Mouse (Mus musculus) liver, postnatal 0 days (tissue): ENCODE measurements around the gene Shoc2. TPM values are rescaled to one million over a fixed set of nuclear protein-coding genes. Genes with fewer than 3 reads are reported as not detected.

Experiments used
- ATAC-seq: fragments of 200-750 bp; cut with Nextera tagmentation; 2 replicates; pipeline ENCODE4 v1.8.0; 2017; ENCODE audit warnings: mild to moderate bottlenecking, moderate library complexity
- DNase-seq: peaks from one replicate; pipeline ENCODE4 v3.0.0-alpha.2; 2016
- H3K27ac ChIP-seq: fragments of 300-500 bp; sonication (generic); 2 replicates; pipeline ENCODE4 v1.5.1; 2014; ENCODE audit warnings: antibody characterized with exemption, moderate library complexity, mild to moderate bottlenecking, low read depth
- H3K27me3 ChIP-seq: fragments of 300-500 bp; sonication (generic); 2 replicates; pipeline ENCODE4 v1.6.1; 2014; ENCODE audit warnings: low read length, control low read depth, mixed read lengths; ENCODE audit not compliant: insufficient read depth
- H3K36me3 ChIP-seq: fragments of 300-500 bp; sonication (generic); replicated peaks from 2 replicates; pipeline ENCODE4 v1.6.1; 2014; ENCODE audit warnings: mild to moderate bottlenecking, control low read depth, low read length, moderate library complexity, mixed read lengths; ENCODE audit not compliant: insufficient read depth
- H3K4me1 ChIP-seq: fragments of 300-500 bp; sonication (generic); 2 replicates; pipeline ENCODE4 v1.6.1; 2014; ENCODE audit warnings: antibody characterized with exemption, mild to moderate bottlenecking, control low read depth; ENCODE audit not compliant: insufficient read depth
- H3K4me2 ChIP-seq: fragments of 300-500 bp; sonication (generic); 2 replicates; pipeline ENCODE4 v1.6.1; 2014; ENCODE audit warnings: low read depth, mild to moderate bottlenecking, low read length, moderate library complexity, mixed read lengths
- H3K4me3 ChIP-seq: fragments of 300-500 bp; sonication (generic); 2 replicates; pipeline ENCODE4 v1.5.1; 2014; ENCODE audit warnings: low read depth, low read length
- H3K9ac ChIP-seq: fragments of 300-500 bp; sonication (generic); replicated peaks from 2 replicates; pipeline ENCODE4 v1.6.1; 2014; ENCODE audit warnings: mild to moderate bottlenecking, moderate library complexity
- H3K9me3 ChIP-seq: fragments of 300-500 bp; sonication (generic); 2 replicates; pipeline ENCODE4 v1.6.1; 2016; ENCODE audit warnings: mild to moderate bottlenecking, control low read depth, low read length, mixed read lengths
- CTCF ChIP-seq: sonication (generic); IDR thresholded peaks from 2 replicates; pipeline ENCODE4 v1.5.1; 2016; ENCODE audit warnings: antibody characterized with exemption, low read depth
- EP300 ChIP-seq: IDR thresholded peaks from 2 replicates; pipeline ENCODE4 v1.6.1; 2016; ENCODE audit warnings: antibody characterized with exemption, low read depth, mild to moderate bottlenecking
- WGBS: fragments of 180-500 bp; shearing (Covaris S2); extraction: QIAGEN DNeasy Blood & Tissue Kit; methylation state at CpG from one replicate; pipeline ENCODE4 v1.1.7; 2014; ENCODE audit not compliant: insufficient replicate concordance; 5-methylcytosine and 5-hydroxymethylcytosine counted together
- polyA plus RNA-seq: library from polyadenylated mRNA; unstranded; fragments of >200 nt; fragmentation: Nextera tagmentation; extraction: Ambion mirVana; gene quantifications from 2 replicates; pipeline ENCODE4 v1.2.1, GENCODE M21; 2015

Shoc2 gene
- polyA plus RNA-seq, 1 experiment from 2014 or later, result 13.7 TPM

- TF ChIP-seq EP300 (no peak), CTCF (no peak)
Observed at GRCm38 (mm10) chr19:54070521-54070920, 126.4 kb downstream of the Shoc2 start.

DNA sequence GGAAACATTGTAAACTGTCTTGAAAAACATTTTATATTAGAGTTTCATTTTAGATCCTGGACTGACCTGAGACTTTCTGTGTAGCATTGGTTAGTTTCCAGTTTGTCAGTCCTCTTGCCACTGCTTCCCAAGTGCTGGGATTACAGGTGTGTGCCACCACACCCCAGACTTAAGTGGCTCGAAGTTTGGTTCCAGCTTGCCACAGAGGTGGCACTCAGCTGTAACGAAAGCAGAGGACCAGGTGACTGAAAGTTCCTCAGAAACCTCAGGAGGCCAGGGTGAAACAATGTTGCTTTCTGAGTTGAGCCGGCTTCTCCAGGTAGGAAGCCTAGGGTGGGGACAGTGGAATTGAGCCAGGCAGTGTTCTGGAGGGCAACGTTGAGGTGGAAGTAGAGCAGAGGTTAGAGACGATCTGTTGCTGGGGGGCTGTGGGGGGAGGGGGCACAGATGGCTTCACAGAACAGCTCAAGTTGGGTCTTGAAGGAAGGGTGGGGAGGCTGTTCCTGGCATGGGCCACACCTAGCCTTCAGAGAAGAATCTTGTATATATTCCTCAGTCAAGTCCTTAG lies 128.2 kb downstream of the Shoc2 start:
- ATAC-seq (no peak), DNase-seq (no peak)
- H3K4me1 ChIP-seq, result peaks cover 5% of the 10 kb centered on the region
- H3K36me3 ChIP-seq, result no peaks in the 10 kb centered on the region
- H3K4me3 ChIP-seq, result no peak overlapping the region
- H3K9ac ChIP-seq, result no peak overlapping the region
- H3K9me3 ChIP-seq, result no peaks in the 10 kb centered on the region
- no peak overlapping the region for H3K4me2 ChIP-seq
- H3K27ac ChIP-seq, result no peak overlapping the region
- 69% methylated on average over 5 of the region's 5 CpGs for WGBS
- TF ChIP-seq CTCF (no peak), EP300 (no peak)
- no peaks in the 10 kb centered on the region for H3K27me3 ChIP-seq

More at GRCm38 (mm10) chr19:54070521-54070920, 126.4 kb downstream of the Shoc2 start:
- no peaks in the 10 kb centered on the region for H3K36me3 ChIP-seq
- no peak overlapping the region for H3K4me3 ChIP-seq
- 55% methylated on average over 5 of the region's 5 CpGs for WGBS
- H3K9ac ChIP-seq, result no peak overlapping the region
- ATAC-seq (no peak), DNase-seq (peak; percentile 64)
- no peak overlapping the region for H3K27ac ChIP-seq
- H3K9me3 ChIP-seq, result no peaks in the 10 kb centered on the region
- no peak overlapping the region for H3K4me2 ChIP-seq
- H3K27me3 ChIP-seq, result no peaks in the 10 kb centered on the region
- H3K4me1 ChIP-seq, result peaks cover 5% of the 10 kb centered on the region

DNA sequence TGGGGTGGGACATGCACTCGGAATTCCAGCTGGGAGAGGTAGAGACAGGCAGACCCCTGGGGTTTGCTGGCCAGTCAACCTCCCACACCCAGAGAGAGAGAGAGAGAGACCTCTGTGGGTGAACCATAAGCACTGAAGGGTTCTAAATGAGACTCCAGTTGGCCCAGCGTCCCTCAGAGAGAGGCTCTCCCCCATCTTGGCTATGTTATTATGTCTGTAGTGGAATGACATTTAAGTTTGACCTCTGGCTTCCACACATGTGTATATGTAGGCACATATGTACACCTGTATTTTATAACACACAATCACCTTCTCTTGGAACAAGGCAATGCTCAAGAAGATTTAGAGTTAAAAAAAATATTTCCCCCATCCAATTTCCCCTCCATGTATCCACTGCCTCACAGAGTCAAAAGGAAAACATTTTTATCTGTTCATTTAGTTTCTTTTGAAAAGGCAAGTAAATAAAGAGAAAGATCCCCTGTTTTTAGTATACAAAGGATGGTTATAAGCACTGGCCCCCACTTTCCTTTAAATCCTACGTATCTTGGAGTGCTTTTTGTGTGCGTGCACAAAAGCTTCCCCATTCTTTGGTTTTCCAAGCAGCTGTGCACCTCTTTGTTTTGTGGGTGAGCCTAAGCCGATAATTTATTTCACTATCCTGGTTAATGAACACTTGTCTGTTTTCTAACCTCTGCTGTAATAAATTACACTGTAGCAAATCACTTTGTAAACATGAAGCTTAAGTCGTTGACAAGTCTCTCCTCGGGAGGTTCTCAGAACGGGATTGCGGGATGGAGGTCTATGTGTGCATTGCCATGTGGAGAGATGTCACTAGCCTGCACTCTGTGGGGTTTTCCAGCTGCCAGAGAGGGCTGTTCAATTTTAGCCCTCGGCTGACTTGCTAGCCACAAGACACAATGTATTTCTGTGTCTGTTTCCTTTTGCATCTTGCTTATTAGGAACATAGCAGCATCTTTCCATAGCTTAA lies 132.6 kb downstream of the Shoc2 start:
- H3K36me3 ChIP-seq, result no peaks in the 10 kb centered on the region
- H3K4me2 ChIP-seq, result no peak overlapping the region
- no peak overlapping the region for H3K9ac ChIP-seq
- no peaks in the 10 kb centered on the region for H3K4me1 ChIP-seq
- TF ChIP-seq EP300 (no peak), CTCF (no peak)
- ATAC-seq (no peak), DNase-seq (no peak)
- WGBS, result 51% methylated on average over 10 of the region's 10 CpGs
- H3K9me3 ChIP-seq, result no peaks in the 10 kb centered on the region
- H3K4me3 ChIP-seq, result no peak overlapping the region
- H3K27ac ChIP-seq, result no peak overlapping the region
- no peaks in the 10 kb centered on the region for H3K27me3 ChIP-seq

GRCm38 (mm10) chr19:54081303-54081702 lies 137.2 kb downstream of the Shoc2 start:
- no peaks in the 10 kb centered on the region for H3K4me1 ChIP-seq
- H3K9ac ChIP-seq, result no peak overlapping the region
- no peak overlapping the region for H3K4me2 ChIP-seq
- no peaks in the 10 kb centered on the region for H3K9me3 ChIP-seq
- no peak for DNase-seq
- WGBS, result 80% methylated on average over 9 of the region's 9 CpGs
- H3K4me3 ChIP-seq, result no peak overlapping the region
- ATAC-seq, result no peak
- no peak for TF ChIP-seq EP300
- no peak for TF ChIP-seq CTCF
- H3K27me3 ChIP-seq, result no peaks in the 10 kb centered on the region
- no peak overlapping the region for H3K27ac ChIP-seq
- H3K36me3 ChIP-seq, result no peaks in the 10 kb centered on the region

DNA sequence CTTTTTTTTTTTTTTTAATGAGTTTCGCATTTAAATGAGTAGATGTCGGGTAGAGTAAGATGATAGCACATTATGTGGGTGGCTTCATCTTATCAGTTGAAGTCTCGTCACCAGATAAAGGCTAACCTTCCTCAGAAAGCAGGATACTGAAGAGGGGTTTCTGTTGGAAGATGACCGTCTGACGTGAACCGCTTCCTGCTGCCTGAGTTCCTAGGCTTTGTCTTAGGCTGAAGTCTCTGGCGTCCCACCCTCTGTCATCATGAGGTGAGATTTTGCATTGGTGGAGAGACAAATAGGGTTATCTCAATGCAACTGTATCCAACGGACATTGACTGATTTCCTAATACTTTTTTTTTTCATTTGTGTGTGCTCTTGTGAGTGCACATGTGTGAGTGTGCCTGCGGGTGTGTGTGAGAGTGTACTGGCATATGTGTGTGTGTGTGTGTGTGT lies 137.6 kb downstream of the Shoc2 start:
- H3K4me2 ChIP-seq, result no peak overlapping the region
- no peak overlapping the region for H3K27ac ChIP-seq
- 60% methylated on average over 9 of the region's 9 CpGs for WGBS
- H3K27me3 ChIP-seq, result no peaks in the 10 kb centered on the region
- ATAC-seq (no peak), DNase-seq (no peak)
- TF ChIP-seq CTCF (no peak), EP300 (no peak)
- no peak overlapping the region for H3K9ac ChIP-seq
- H3K4me1 ChIP-seq, result no peaks in the 10 kb centered on the region
- H3K4me3 ChIP-seq, result no peak overlapping the region
- no peaks in the 10 kb centered on the region for H3K9me3 ChIP-seq
- no peaks in the 10 kb centered on the region for H3K36me3 ChIP-seq

Other genes starting within 250 kb of the Shoc2 start
- gene Pdcd4, start 52.1 kb upstream of the Shoc2 start, polyA plus RNA-seq, result 39.0 and 41.2 TPM in 2 replicates
- 32.6 and 36.5 TPM in 2 replicates for gene Bbip1, start 321 bp downstream of the Shoc2 start, polyA plus RNA-seq
- gene Adra2a, start 99.8 kb downstream of the Shoc2 start, polyA plus RNA-seq, result 0.19 and 0.21 TPM in 2 replicates